Mouse (Mus musculus) layer of hippocampus, postnatal 10 days (tissue): ENCODE data around the gene Tshz3. TPM values are rescaled to one million over a fixed set of nuclear protein-coding genes. Genes with fewer than 3 reads are reported as not detected.

Experiments used
- DNase-seq, 2 experiments: peaks; one replicate each; pipeline ENCODE4 v3.0.0; 2021; ENCODE audit warnings: low spot score in 2 of 2
- total RNA-seq, 2 experiments: library from RNA; stranded (reverse); gene quantifications; 2 replicates each; pipeline ENCODE4 v1.2.3; 2021

Tshz3 gene
- total RNA-seq, 2 experiments from 2014 or later: 20.0 to 25.9 TPM

- DNase-seq: no peak
These were observed 80.5 kb downstream of the Tshz3 start for GRCm38 (mm10) chr7:36778456-36778855.

GRCm38 (mm10) chr7:36784243-36784773 lies 86.4 kb downstream of the Tshz3 start:
- no peak for DNase-seq

- DNase-seq: no peak
These were observed 88.9 kb downstream of the Tshz3 start for GRCm38 (mm10) chr7:36786713-36787421.

- DNase-seq: no peak
These were observed 98.7 kb downstream of the Tshz3 start for GRCm38 (mm10) chr7:36796392-36797187.
